ENCODE assay signal across 17 mouse cellular contexts in the genomic region with DNA sequence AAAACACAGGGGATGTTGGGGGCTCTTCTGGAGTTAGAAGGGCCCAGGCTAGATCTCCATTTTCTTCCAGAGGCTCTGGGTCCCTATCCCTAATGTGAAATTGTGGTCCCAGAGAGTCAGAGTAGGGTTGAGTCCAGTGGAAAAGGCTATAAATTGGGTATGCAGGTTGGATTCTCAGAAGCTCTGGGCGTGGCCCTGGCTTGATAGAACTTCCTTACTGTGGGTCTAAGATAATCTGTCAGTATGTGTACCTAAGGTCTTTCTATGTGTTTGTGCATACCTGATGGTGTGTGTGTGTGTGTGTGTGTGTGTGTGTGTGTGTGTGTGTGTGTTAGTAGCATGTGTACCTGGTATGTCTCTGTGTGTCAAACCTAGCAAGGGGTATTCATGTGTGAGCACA.
"Had no signal": no experiment of that assay in that cellular context is flagged by ENCODE, and none has a peak within 500 bp of the region (broad histone marks: within the 10 kb centered on the region; RNA-seq: fewer than 3 reads in every experiment).

No protein-coding gene starts in this region.

- H3K9me3 ChIP-seq: lung, embryonic 15.5 days; megakaryocyte, embryonic 14.5 days; midbrain, embryonic 13.5 days; midbrain, embryonic 15.5 days; neural tube, embryonic 12.5 days; stomach, embryonic 15.5 days had no signal

- H3K9ac ChIP-seq: lung, embryonic 15.5 days; midbrain, embryonic 13.5 days; midbrain, embryonic 15.5 days; neural tube, embryonic 12.5 days; stomach, embryonic 15.5 days had no signal

- DNase-seq: lung, adult 2 months; lung, postnatal 14 days; lung, postnatal 36 days; right cerebral cortex, postnatal 14 days; thymus, adult 2 months; thymus, postnatal 25 days; thymus, postnatal 4 days had no signal

- H3K4me3 ChIP-seq: lung, embryonic 15.5 days; megakaryocyte, embryonic 14.5 days; midbrain, embryonic 13.5 days; midbrain, embryonic 15.5 days; neural tube, embryonic 12.5 days; stomach, embryonic 15.5 days had no signal

- H3K4me1 ChIP-seq: lung, embryonic 15.5 days; neural tube, embryonic 12.5 days; stomach, embryonic 15.5 days had no signal

- H3K27me3 ChIP-seq: lung, embryonic 15.5 days; midbrain, embryonic 13.5 days; midbrain, embryonic 15.5 days; neural tube, embryonic 12.5 days; stomach, embryonic 15.5 days had no signal

- ATAC-seq: lung, postnatal 0 days; midbrain, embryonic 13.5 days; midbrain, embryonic 15.5 days had no signal

- H3K4me2 ChIP-seq: lung, embryonic 15.5 days; midbrain, embryonic 11.5 days; midbrain, embryonic 13.5 days; midbrain, embryonic 15.5 days; neural tube, embryonic 12.5 days; stomach, embryonic 15.5 days had no signal

- H3K36me3 ChIP-seq: lung, embryonic 15.5 days; midbrain, embryonic 13.5 days; midbrain, embryonic 15.5 days; neural tube, embryonic 12.5 days; stomach, embryonic 15.5 days had no signal

- H3K27ac ChIP-seq: lung, embryonic 15.5 days; macrophage; midbrain, embryonic 13.5 days; midbrain, embryonic 15.5 days; neural tube, embryonic 12.5 days; stomach, embryonic 15.5 days; stomach, postnatal 0 days had no signal
